Mouse (Mus musculus): ENCODE results near the gene Arfip1. TPM values are rescaled to one million over a fixed set of nuclear protein-coding genes. Genes with fewer than 3 reads are reported as not detected.

Gene Arfip1
- polyA plus RNA-seq, 1 experiment from 2014 or later = 48.1 TPM

- Histone ChIP-seq H3K4me3 (replicated peaks) (no peak overlapping the region), H3K27me3 (no peaks in the 10 kb centered on the region), H3K4me2 (no peak overlapping the region), H3K9ac (no peak overlapping the region), H3K36me3 (peaks cover 15% of the 10 kb centered on the region), H3K4me1 (no peaks in the 10 kb centered on the region), H3K27ac (no peak overlapping the region), H3K9me3 (replicated peaks) (no peaks in the 10 kb centered on the region)
- no peak for ATAC-seq (replicated peaks; ENCODE audit: low FRiP score)
- WGBS = 84% methylated on average over 1 of the region's 1 CpGs
Observed at GRCm38 (mm10) chr3:84524952-84525351, 57.5 kb downstream of the Arfip1 start.

DNA sequence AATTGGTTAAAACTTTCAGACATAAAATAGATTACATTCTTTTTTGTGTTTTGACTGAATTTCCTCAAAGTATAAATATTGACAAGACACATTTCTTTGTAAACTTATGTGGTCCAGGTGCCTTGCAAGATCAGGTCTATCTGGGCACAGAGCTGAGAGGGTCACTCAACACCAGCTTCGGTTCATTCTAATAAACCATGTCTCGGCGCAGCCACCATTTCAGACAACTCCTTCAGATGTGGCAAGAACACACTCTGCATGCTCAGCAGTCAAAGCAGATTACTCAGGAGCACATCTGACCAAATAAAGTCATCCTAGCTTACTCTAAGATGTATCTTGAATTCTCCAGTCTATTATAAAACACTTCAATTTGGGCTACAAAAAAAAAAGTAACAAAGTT lies 66.3 kb downstream of the Arfip1 start:
- no peak overlapping the region for H3K4me3 ChIP-seq (replicated peaks)
- H3K4me2 ChIP-seq = no peak overlapping the region
- no peak overlapping the region for H3K9ac ChIP-seq
- no peaks in the 10 kb centered on the region for H3K4me1 ChIP-seq
- no peaks in the 10 kb centered on the region for H3K27me3 ChIP-seq
- peaks cover 15% of the 10 kb centered on the region for H3K36me3 ChIP-seq
- 89% methylated on average over 3 of the region's 3 CpGs for WGBS
- no peak for ATAC-seq (replicated peaks; ENCODE audit: low FRiP score)
- H3K9me3 ChIP-seq (replicated peaks) = no peaks in the 10 kb centered on the region
- H3K27ac ChIP-seq = no peak overlapping the region

- Histone ChIP-seq H3K27ac (no peak overlapping the region), H3K4me2 (no peak overlapping the region), H3K9me3 (replicated peaks) (no peaks in the 10 kb centered on the region), H3K36me3 (0 out of 2 replicates have a peak, but pooled peaks cover 8% of the 10 kb centered on the region), H3K4me3 (replicated peaks) (no peak overlapping the region), H3K9ac (no peak overlapping the region), H3K27me3 (no peaks in the 10 kb centered on the region), H3K4me1 (0 out of 2 replicates have a peak, but pooled peaks cover 2% of the 10 kb centered on the region)
- ATAC-seq (replicated peaks; ENCODE audit: low FRiP score) = no peak
- WGBS = 57% methylated on average over 6 of the region's 6 CpGs
Observed at GRCm38 (mm10) chr3:84512774-84513515, 69.5 kb downstream of the Arfip1 start.

DNA sequence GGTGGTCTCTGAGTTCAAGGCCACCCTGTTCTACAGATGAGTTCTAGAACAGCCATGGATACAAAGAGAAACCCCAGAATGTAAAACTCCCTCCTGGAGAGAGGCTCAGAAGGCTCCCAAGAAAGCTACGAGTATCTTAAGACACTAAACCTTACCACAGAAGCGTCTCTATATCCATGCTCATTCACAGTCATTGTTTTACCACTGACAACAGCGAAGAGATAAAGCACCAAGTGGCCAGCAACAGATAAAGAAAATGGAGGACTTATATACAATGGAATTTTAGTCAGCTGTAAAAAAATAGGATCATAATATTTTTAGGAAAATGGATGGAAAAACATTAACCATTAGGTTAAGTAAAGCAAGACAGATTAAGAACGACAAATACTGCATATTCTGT lies 77.2 kb downstream of the Arfip1 start:
- WGBS = 93% methylated on average over 4 of the region's 4 CpGs
- Histone ChIP-seq H3K4me1 (0 out of 2 replicates have a peak, but pooled peaks cover 2% of the 10 kb centered on the region), H3K36me3 (peaks cover 23% of the 10 kb centered on the region), H3K9ac (no peak overlapping the region), H3K4me3 (replicated peaks) (no peak overlapping the region), H3K4me2 (no peak overlapping the region), H3K27ac (no peak overlapping the region), H3K27me3 (no peaks in the 10 kb centered on the region), H3K9me3 (replicated peaks) (no peaks in the 10 kb centered on the region)
- ATAC-seq (replicated peaks; ENCODE audit: low FRiP score) = no peak

- ATAC-seq (replicated peaks; ENCODE audit: low FRiP score) = no peak
- peaks cover 23% of the 10 kb centered on the region for H3K36me3 ChIP-seq
- H3K27me3 ChIP-seq = no peaks in the 10 kb centered on the region
- no peaks in the 10 kb centered on the region for H3K9me3 ChIP-seq (replicated peaks)
- H3K4me3 ChIP-seq (replicated peaks) = no peak overlapping the region
- no peak overlapping the region for H3K9ac ChIP-seq
- WGBS = 93% methylated on average over 8 of the region's 8 CpGs
- H3K27ac ChIP-seq = no peak overlapping the region
- H3K4me2 ChIP-seq = no peak overlapping the region
- H3K4me1 ChIP-seq = 0 out of 2 replicates have a peak, but pooled peaks cover 2% of the 10 kb centered on the region
Observed at GRCm38 (mm10) chr3:84504291-84504690, 78.1 kb downstream of the Arfip1 start.

DNA sequence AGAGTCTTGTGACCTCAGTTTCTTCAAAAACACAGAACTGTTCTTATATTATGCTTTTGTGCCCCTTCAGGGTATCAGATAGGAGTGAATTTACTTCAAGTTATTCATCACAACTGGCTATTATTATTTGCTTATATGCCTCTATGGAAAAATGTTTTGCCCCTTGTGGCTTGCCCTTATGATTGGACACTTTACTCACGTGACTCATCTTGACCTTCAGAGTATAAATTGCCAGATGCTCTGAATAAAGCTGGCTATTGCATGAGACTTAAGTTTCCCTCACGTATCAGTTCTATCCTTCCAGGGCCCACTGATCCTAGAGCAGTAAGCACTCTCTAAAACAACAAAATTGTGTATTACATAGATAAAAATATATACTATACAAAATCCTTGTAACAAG lies 80.3 kb downstream of the Arfip1 start:
- H3K4me2 ChIP-seq = no peak overlapping the region
- no peak overlapping the region for H3K27ac ChIP-seq
- H3K27me3 ChIP-seq = no peaks in the 10 kb centered on the region
- WGBS = 62% methylated on average over 2 of the region's 2 CpGs
- H3K9me3 ChIP-seq (replicated peaks) = no peaks in the 10 kb centered on the region
- no peak overlapping the region for H3K4me3 ChIP-seq (replicated peaks)
- H3K9ac ChIP-seq = no peak overlapping the region
- peaks cover 22% of the 10 kb centered on the region for H3K36me3 ChIP-seq
- no peak for ATAC-seq (replicated peaks; ENCODE audit: low FRiP score)
- 0 out of 2 replicates have a peak, but pooled peaks cover 3% of the 10 kb centered on the region for H3K4me1 ChIP-seq

- Histone ChIP-seq H3K27me3 (no peaks in the 10 kb centered on the region), H3K27ac (no peak overlapping the region), H3K9me3 (replicated peaks) (no peaks in the 10 kb centered on the region), H3K9ac (no peak overlapping the region), H3K36me3 (peaks cover 27% of the 10 kb centered on the region), H3K4me1 (0 out of 2 replicates have a peak, but pooled peaks cover 3% of the 10 kb centered on the region), H3K4me3 (replicated peaks) (no peak overlapping the region), H3K4me2 (no peak overlapping the region)
- 88% methylated on average over 10 of the region's 10 CpGs for WGBS
- ATAC-seq (replicated peaks; ENCODE audit: low FRiP score) = no peak
Observed at GRCm38 (mm10) chr3:84500491-84500890, 81.9 kb downstream of the Arfip1 start.

DNA sequence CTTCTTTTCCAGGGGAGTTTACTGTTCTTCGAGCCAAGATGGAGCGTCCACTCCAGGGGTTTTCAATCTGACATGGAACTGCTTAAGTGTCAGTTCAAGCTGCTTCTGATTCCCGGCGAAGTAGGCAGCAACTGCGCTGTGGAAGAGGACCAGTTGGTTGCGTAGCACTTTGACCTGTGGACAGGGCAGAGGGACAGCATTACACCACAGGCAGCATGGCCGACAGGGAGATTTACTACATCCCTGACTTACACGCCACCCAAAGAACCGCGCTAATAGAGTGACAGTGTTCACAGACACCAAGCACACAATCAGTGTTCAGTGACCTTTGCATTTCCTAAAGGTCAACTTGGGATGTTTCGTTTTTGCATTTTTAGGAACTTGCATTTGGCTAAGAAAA lies 84.7 kb downstream of the Arfip1 start:
- no peak overlapping the region for H3K27ac ChIP-seq
- no peaks in the 10 kb centered on the region for H3K27me3 ChIP-seq
- H3K4me3 ChIP-seq (replicated peaks) = no peak overlapping the region
- H3K9me3 ChIP-seq (replicated peaks) = no peaks in the 10 kb centered on the region
- 44% methylated on average over 11 of the region's 11 CpGs for WGBS
- peaks cover 18% of the 10 kb centered on the region for H3K36me3 ChIP-seq
- ATAC-seq (replicated peaks; ENCODE audit: low FRiP score) = no peak
- 0 out of 2 replicates have a peak, but pooled peaks cover 3% of the 10 kb centered on the region for H3K4me1 ChIP-seq
- no peak overlapping the region for H3K9ac ChIP-seq
- no peak overlapping the region for H3K4me2 ChIP-seq

DNA sequence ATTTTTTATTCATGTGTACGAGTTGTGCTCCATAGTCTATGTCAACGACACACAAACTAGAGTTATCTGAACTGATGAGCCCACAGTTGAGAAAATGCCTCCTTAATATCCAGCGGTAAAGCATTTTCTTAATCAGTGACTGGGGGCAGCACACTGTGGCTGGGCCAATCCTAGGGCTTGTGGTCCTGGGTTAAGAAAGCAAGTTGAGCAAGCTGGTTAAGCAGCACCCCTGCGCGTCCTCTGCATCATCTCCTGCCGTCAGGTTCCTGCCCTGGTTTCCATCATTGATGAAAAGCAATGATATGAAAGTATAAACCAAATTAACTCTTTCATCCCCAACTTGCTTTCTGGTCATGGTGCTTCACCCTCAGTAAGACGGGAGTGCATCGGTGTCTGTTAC lies 89.8 kb downstream of the Arfip1 start:
- no peak for ATAC-seq (replicated peaks; ENCODE audit: low FRiP score)

GRCm38 (mm10) chr3:84492148-84492547 lies 90.3 kb downstream of the Arfip1 start:
- ATAC-seq (replicated peaks; ENCODE audit: low FRiP score) = no peak
- WGBS = 81% methylated on average over 4 of the region's 4 CpGs
- Histone ChIP-seq H3K4me1 (no peaks in the 10 kb centered on the region), H3K27ac (no peak overlapping the region), H3K9ac (no peak overlapping the region), H3K36me3 (peaks cover 14% of the 10 kb centered on the region), H3K9me3 (replicated peaks) (no peaks in the 10 kb centered on the region), H3K4me2 (no peak overlapping the region), H3K4me3 (replicated peaks) (no peak overlapping the region), H3K27me3 (no peaks in the 10 kb centered on the region)

More for the DNA sequence above, 89.8 kb downstream of the Arfip1 start:
- H3K27ac ChIP-seq = no peak overlapping the region
- no peak overlapping the region for H3K4me2 ChIP-seq
- no peaks in the 10 kb centered on the region for H3K27me3 ChIP-seq
- no peak overlapping the region for H3K9ac ChIP-seq
- 85% methylated on average over 8 of the region's 8 CpGs for WGBS
- no peak overlapping the region for H3K4me3 ChIP-seq (replicated peaks)
- no peaks in the 10 kb centered on the region for H3K9me3 ChIP-seq (replicated peaks)
- peaks cover 16% of the 10 kb centered on the region for H3K36me3 ChIP-seq
- H3K4me1 ChIP-seq = 0 out of 2 replicates have a peak, but pooled peaks cover under 1% of the 10 kb centered on the region

GRCm38 (mm10) chr3:84488716-84489115 lies 93.7 kb downstream of the Arfip1 start:
- WGBS = 67% methylated on average over 6 of the region's 6 CpGs
- no peak for ATAC-seq (replicated peaks; ENCODE audit: low FRiP score)
- Histone ChIP-seq H3K4me1 (no peaks in the 10 kb centered on the region), H3K9me3 (replicated peaks) (no peaks in the 10 kb centered on the region), H3K9ac (no peak overlapping the region), H3K36me3 (peaks cover 9% of the 10 kb centered on the region; the same call in 1 of the 2 replicates), H3K27ac (no peak overlapping the region), H3K27me3 (no peaks in the 10 kb centered on the region), H3K4me3 (replicated peaks) (no peak overlapping the region), H3K4me2 (no peak overlapping the region)

DNA sequence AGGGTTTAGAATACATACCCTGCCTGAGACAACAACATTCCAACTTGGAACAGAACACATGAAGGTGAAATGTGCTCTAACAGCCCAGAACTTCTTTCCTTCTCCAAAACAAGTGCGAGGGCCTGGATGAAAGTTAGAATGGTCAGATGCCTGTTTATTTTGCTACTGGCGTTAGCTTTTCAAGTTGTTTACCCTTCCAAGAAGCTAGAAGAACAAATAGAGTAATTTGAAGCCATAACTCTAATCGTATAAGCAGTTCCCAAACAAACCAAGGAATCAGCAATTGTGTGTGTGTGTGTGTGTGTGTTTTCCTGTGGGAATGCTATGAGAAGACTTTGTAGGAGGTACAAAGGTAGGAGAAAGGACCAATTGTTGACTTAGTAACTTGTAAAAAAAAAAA lies 97.5 kb downstream of the Arfip1 start:
- H3K4me1 ChIP-seq = peaks cover 14% of the 10 kb centered on the region
- WGBS = 58% methylated on average over 3 of the region's 3 CpGs
- no peak overlapping the region for H3K4me3 ChIP-seq (replicated peaks)
- no peak overlapping the region for H3K4me2 ChIP-seq
- H3K9ac ChIP-seq = no peak overlapping the region
- H3K27ac ChIP-seq = no peak overlapping the region
- ATAC-seq (replicated peaks; ENCODE audit: low FRiP score) = no peak
- H3K27me3 ChIP-seq = peaks cover 15% of the 10 kb centered on the region; the same call in 1 of the 2 replicates
- no peaks in the 10 kb centered on the region for H3K9me3 ChIP-seq (replicated peaks)
- H3K36me3 ChIP-seq = no peaks in the 10 kb centered on the region
